Mouse (Mus musculus) hindbrain, embryonic 13.5 days (tissue): Measurements from ENCODE around the gene Hibadh. TPM values are rescaled to one million over a fixed set of nuclear protein-coding genes. Genes with fewer than 3 reads are reported as not detected.

Experiments used
- ATAC-seq: fragments of 200-750 bp; cut with Nextera tagmentation; 2 replicates; pipeline ENCODE4 v1.8.0; 2017; ENCODE audit warnings: moderate TSS enrichment; ENCODE audit not compliant: low FRiP score
- H3K27ac ChIP-seq: fragments of 300-500 bp; sonication (generic); 2 replicates; pipeline ENCODE4 v1.5.1; 2015; ENCODE audit warnings: inconsistent platforms, mild to moderate bottlenecking, moderate library complexity
- H3K27me3 ChIP-seq: fragments of 300-500 bp; sonication (generic); 2 replicates; pipeline ENCODE4 v1.6.1; 2015; ENCODE audit warnings: mild to moderate bottlenecking, inconsistent platforms
- H3K36me3 ChIP-seq: fragments of 300-500 bp; sonication (generic); 2 replicates; pipeline ENCODE4 v1.6.1; 2015; ENCODE audit warnings: mild to moderate bottlenecking, inconsistent platforms
- H3K4me1 ChIP-seq: fragments of 300-500 bp; sonication (generic); replicated peaks from 2 replicates; pipeline ENCODE4 v1.6.1; 2015; ENCODE audit warnings: inconsistent platforms
- H3K4me2 ChIP-seq: fragments of 300-500 bp; sonication (generic); 2 replicates; pipeline ENCODE4 v1.6.1; 2015; ENCODE audit warnings: inconsistent platforms, mild to moderate bottlenecking, moderate library complexity
- H3K4me3 ChIP-seq: fragments of 300-500 bp; sonication (generic); 2 replicates; pipeline ENCODE4 v1.5.1; 2015; ENCODE audit warnings: mild to moderate bottlenecking, inconsistent platforms
- H3K9ac ChIP-seq: fragments of 300-500 bp; sonication (generic); 2 replicates; pipeline ENCODE4 v1.6.1; 2015; ENCODE audit warnings: mild to moderate bottlenecking, inconsistent platforms
- H3K9me3 ChIP-seq: fragments of 300-500 bp; sonication (generic); 2 replicates; pipeline ENCODE4 v1.6.1; 2016; ENCODE audit warnings: inconsistent platforms
- WGBS: fragments of 180-500 bp; shearing (Covaris S2); methylation state at CpG from one replicate; pipeline ENCODE4 v1.1.7; 2015; 5-methylcytosine and 5-hydroxymethylcytosine counted together
- polyA plus RNA-seq: library from polyadenylated mRNA; unstranded; fragments of >200 nt; fragmentation: Nextera tagmentation; extraction: Ambion mirVana; gene quantifications from 2 replicates; pipeline ENCODE4 v1.2.1, GENCODE M21; 2015

The Hibadh gene
- polyA plus RNA-seq, 1 experiment from 2014 or later, result 62.9 TPM

DNA sequence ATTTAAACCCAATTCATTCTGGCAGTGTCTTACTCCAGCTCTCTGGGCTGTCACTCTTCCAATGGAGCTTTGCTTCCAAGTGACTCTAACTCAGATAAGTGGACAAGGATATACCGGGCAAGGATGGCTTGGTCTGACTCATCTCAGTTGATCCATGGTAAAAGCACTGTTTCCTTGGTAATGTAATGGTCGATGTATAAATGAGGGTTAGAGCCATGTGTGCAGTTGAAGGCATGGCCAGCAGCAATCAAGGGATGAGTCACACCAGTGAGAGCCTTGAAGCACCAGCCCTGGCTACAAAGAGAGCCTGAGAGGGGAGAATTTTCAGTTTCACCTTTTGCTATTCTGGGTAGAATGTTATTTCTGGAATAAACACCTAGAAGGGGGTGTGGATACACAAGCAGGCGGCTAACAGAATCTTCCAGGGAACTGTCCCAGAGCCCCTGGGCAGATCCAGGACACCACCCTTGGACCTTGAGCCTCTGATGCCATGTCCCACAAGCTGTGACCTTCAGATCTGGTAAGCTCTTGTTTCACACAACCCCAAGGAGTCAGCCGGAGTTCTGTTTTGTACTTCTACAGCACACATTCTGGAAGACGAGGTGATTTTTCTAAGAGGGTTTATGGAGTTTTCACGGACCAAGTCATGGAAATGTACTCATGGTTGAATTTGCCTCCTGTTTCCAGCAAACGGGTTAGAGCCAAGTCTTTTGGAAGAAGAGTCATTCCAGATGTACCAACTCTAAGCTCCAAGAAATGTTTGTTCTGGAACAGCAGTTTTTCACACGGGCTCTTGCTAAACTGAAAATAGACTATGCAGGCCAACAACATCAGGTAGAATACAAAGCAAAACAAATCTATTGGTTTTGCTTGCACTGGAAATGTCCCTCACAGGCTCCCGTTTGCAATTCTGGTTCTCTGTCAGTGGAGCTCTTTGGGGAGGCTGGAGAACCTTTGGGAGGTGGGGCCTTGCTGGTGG, 134.1 kb downstream of the Hibadh start:
- Histone ChIP-seq H3K9ac (no peak overlapping the region), H3K36me3 (no peaks in the 10 kb centered on the region), H3K27me3 (no peaks in the 10 kb centered on the region), H3K4me2 (no peak overlapping the region), H3K9me3 (no peaks in the 10 kb centered on the region), H3K27ac (no peak overlapping the region), H3K4me3 (no peak overlapping the region), H3K4me1 (no peaks in the 10 kb centered on the region)
- no peak for ATAC-seq
- 94% methylated on average over 9 of the region's 9 CpGs for WGBS

DNA sequence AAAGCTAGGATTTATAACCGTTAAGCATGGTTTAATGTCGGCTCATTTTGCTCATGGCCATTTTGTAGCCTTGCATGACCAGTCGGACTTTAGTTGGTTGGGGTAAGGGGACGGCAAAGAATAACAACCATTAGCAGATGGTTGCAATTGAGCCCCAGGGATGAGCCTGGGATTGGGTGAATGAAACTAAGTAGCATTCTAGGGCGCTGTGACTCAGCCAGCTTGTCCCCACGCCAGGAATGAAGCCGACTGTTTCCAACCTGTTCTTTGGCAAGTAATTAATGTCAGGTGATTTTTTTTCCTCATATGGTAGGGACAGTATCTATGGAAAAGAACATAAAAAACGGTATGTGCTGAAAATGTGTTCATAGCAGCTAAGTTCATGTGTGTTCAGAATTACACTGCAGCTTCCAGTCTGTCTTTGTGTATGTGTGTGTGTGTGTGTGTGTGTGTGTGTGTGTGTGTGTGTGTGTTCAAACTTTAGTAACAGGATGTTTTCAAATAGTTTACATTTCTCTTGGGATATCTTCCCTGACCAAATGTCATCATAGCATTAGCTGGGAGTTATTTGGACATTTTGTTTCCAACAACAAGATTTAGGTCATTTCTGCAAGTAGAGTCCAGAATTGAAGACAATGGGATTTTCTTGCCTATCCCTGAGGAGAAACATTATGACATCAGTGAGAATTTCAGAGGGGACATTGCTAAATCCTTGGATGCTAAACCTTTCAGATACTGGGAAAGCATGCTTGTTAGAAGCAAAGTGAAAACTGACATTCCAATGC, 135.3 kb downstream of the Hibadh start:
- Histone ChIP-seq H3K9ac (no peak overlapping the region), H3K27ac (no peak overlapping the region), H3K4me1 (no peaks in the 10 kb centered on the region), H3K27me3 (no peaks in the 10 kb centered on the region), H3K4me2 (no peak overlapping the region), H3K36me3 (no peaks in the 10 kb centered on the region), H3K4me3 (no peak overlapping the region), H3K9me3 (no peaks in the 10 kb centered on the region)
- no peak for ATAC-seq
- 81% methylated on average over 8 of the region's 8 CpGs for WGBS

DNA sequence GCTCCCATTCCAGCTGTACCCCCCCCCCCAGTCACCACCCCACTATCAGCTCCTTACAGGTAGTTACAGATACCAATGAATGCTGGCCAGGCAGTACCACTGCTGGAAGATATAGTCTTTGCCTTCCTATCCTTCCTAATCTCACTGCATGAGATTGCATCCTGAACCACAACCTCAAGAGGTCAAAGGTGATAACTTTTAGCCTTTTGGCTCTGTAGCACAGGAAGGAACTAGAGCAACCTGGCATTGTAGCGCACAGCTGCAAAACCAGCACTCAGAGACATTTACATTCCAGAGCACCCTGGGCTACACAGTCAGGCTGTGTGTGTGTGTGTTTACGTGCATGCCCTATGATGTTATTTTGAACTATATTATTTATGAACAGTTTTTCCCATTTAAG, 137.2 kb downstream of the Hibadh start:
- Histone ChIP-seq H3K4me1 (no peaks in the 10 kb centered on the region), H3K27ac (no peak overlapping the region), H3K9ac (no peak overlapping the region), H3K4me3 (no peak overlapping the region), H3K36me3 (no peaks in the 10 kb centered on the region), H3K27me3 (no peaks in the 10 kb centered on the region), H3K4me2 (no peak overlapping the region), H3K9me3 (no peaks in the 10 kb centered on the region)
- no peak for ATAC-seq
- WGBS, result 86% methylated on average over 2 of the region's 2 CpGs

DNA sequence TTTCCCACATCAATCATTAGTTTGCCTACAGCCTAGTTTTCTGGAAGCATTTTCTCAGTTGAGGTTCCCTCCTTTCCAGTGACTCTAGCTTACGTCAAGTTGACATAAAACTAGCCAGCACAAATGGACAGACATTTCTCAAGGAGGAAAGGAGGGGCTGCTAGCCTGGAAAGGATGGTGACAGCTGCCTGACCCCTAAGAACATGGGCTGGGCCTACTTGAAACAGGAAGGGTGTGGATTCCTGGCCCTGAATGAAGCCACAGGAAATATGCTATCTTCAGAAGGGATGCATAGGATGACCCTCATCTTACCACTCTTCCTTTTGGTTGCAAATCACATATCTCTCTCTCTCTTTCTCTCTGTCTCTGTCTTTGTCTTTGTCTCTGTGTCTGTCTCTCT, 138.7 kb downstream of the Hibadh start:
- H3K36me3 ChIP-seq, result no peaks in the 10 kb centered on the region
- WGBS, result 71% methylated on average over 1 of the region's 1 CpGs
- no peak overlapping the region for H3K4me3 ChIP-seq

More for the DNA sequence above, 138.7 kb downstream of the Hibadh start:
- H3K4me2 ChIP-seq, result no peak overlapping the region
- no peak overlapping the region for H3K27ac ChIP-seq
- no peaks in the 10 kb centered on the region for H3K4me1 ChIP-seq
- no peak overlapping the region for H3K9ac ChIP-seq
- no peaks in the 10 kb centered on the region for H3K9me3 ChIP-seq
- ATAC-seq, result no peak
- H3K27me3 ChIP-seq, result no peaks in the 10 kb centered on the region

Other genes starting within 250 kb of the Hibadh start
- gene Tax1bp1, start 73.3 kb upstream of the Hibadh start, polyA plus RNA-seq, result 180 and 183 TPM in 2 replicates